Mouse (Mus musculus) brown adipose tissue, adult 24 weeks (tissue): ENCODE measurements at regions not wholly inside any gene's neighbourhood (a gene's known extent, or its start where the extent isn't known, plus 50 kb on each side); places are given as distances from the start of the nearest gene placed in this dataset.

Source experiments
- H3K27ac ChIP-seq: fragments of 200-500 bp; replicated peaks from 2 replicates; pipeline ENCODE4 v1.5.1; 2012; ENCODE audit warnings: low read depth, mild to moderate bottlenecking, low read length
- H3K4me1 ChIP-seq: fragments of 200-500 bp; 2 replicates; pipeline ENCODE4 v1.6.1; 2012; ENCODE audit warnings: low read length, mixed read lengths; ENCODE audit not compliant: control insufficient read depth, insufficient read depth, insufficient read length
- H3K4me3 ChIP-seq: fragments of 200-500 bp; 2 replicates; pipeline ENCODE4 v1.5.1; 2012; ENCODE audit warnings: low read depth, mild to moderate bottlenecking, low read length, moderate library complexity; ENCODE audit not compliant: insufficient read depth

- H3K27ac ChIP-seq = no peak overlapping the region
- H3K4me3 ChIP-seq = no peak overlapping the region
- no peaks in the 10 kb centered on the region for H3K4me1 ChIP-seq
Measured at GRCm38 (mm10) chr5:37980692-37981091, 57.9 kb upstream of the Stx18 start.

- no peaks in the 10 kb centered on the region for H3K4me1 ChIP-seq
- no peak overlapping the region for H3K27ac ChIP-seq
- no peak overlapping the region for H3K4me3 ChIP-seq
Measured at GRCm38 (mm10) chr5:37976943-37977434, 61.6 kb upstream of the Stx18 start.

DNA sequence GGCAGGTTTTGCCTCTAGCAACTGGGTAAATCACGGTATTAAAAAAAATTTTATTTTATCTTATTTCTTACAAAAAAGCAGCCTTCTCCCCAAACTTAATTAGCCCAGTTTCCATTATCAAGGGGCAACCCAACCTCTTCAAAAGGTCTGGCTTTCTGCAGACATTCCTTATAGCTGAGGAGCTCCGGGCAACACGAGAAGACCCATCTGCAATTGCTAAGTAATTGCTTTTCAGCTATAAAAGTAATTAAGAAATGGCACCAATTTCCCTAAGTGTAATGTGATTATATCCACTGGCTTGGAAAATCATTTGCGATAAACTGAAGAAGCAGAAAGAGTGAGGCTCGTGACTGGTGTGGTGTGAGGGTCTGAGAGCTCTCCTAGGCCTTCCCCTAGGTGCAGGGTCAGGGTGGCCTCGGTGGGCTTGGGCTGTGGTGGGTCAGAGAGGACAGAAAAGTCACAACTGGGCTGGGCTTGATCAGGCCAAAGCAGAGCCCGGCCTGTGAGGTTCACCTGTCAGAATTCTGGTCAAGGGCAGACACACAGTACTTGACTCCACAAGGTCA is 65.5 kb upstream of the Stx18 start:
- H3K27ac ChIP-seq = no peak overlapping the region
- H3K4me1 ChIP-seq = no peaks in the 10 kb centered on the region
- H3K4me3 ChIP-seq = no peak overlapping the region

GRCm38 (mm10) chr5:37971724-37972123 is 66.8 kb upstream of the Stx18 start:
- Histone ChIP-seq H3K4me1 (no peaks in the 10 kb centered on the region), H3K4me3 (peak overlapping the region; percentile 34; the same call in 1 of the 2 replicates), H3K27ac (no peak overlapping the region)

GRCm38 (mm10) chr5:37968596-37968995 is 69.9 kb upstream of the Stx18 start:
- Histone ChIP-seq H3K27ac (no peak overlapping the region), H3K4me3 (no peak overlapping the region), H3K4me1 (no peaks in the 10 kb centered on the region)

GRCm38 (mm10) chr5:37967914-37968375 is 70.6 kb upstream of the Stx18 start:
- H3K4me3 ChIP-seq = no peak overlapping the region
- no peak overlapping the region for H3K27ac ChIP-seq
- H3K4me1 ChIP-seq = no peaks in the 10 kb centered on the region

- no peak overlapping the region for H3K4me3 ChIP-seq
- H3K4me1 ChIP-seq = no peaks in the 10 kb centered on the region
- no peak overlapping the region for H3K27ac ChIP-seq
Measured at GRCm38 (mm10) chr5:37967106-37967913, 71.2 kb upstream of the Stx18 start.

DNA sequence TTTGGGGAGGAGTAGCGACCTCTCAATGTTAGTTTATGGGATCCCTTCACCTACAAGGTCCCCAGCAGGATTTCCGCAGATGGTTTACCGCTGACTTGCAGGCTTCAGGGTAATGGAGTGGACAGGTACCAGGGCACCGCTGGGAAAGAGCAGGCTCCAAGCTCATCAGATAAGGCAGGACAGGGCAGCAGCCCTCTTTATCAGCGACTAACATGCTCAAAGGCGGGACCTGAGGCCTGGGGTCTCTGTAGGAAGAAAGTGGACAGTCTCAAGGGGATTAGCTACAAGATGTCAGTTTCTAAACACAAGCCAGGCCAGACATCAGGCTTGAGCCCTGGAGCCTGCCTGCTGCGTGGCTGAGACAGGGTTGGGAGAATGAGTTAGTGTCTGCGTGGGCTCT is 74.9 kb upstream of the Stx18 start:
- no peak overlapping the region for H3K4me3 ChIP-seq
- no peak overlapping the region for H3K27ac ChIP-seq
- no peaks in the 10 kb centered on the region for H3K4me1 ChIP-seq

GRCm38 (mm10) chr5:37962513-37962912 is 76.0 kb upstream of the Stx18 start:
- Histone ChIP-seq H3K4me3 (no peak overlapping the region), H3K4me1 (no peaks in the 10 kb centered on the region), H3K27ac (no peak overlapping the region)

DNA sequence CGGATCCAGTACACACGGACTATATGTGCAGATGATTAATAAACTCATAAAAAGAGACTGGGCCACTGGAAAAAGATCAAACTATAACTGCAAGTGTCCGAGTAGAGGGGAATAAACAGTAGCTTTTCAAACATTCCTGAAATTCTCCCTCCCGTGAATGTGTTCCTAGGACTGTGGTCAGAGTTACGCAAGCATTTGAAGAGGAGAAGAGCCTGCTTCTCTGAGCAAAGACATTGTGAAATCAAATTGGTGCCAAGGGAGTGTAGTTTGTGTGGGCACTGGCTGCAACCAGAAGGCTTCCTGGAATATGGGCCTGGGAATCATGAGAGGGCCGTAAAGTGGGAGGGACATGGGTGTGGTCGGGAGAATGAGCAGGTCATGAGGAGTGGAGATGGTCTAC is 78.3 kb upstream of the Stx18 start:
- Histone ChIP-seq H3K27ac (no peak overlapping the region), H3K4me3 (no peak overlapping the region), H3K4me1 (no peaks in the 10 kb centered on the region)

GRCm38 (mm10) chr5:37952096-37952495 is 86.4 kb upstream of the Stx18 start:
- Histone ChIP-seq H3K4me3 (no peak overlapping the region), H3K27ac (no peak overlapping the region)

GRCm38 (mm10) chr5:37932760-37933122 is 105.8 kb upstream of the Stx18 start:
- no peaks in the 10 kb centered on the region; the same call in 1 of the 2 replicates for H3K4me1 ChIP-seq
- no peak overlapping the region for H3K27ac ChIP-seq
- no peak overlapping the region for H3K4me3 ChIP-seq

More at GRCm38 (mm10) chr5:37952096-37952495, 86.4 kb upstream of the Stx18 start:
- H3K4me1 ChIP-seq = no peaks in the 10 kb centered on the region

- Histone ChIP-seq H3K4me3 (no peak overlapping the region), H3K4me1 (no peaks in the 10 kb centered on the region; the same call in 1 of the 2 replicates), H3K27ac (0 out of 2 replicates have a peak overlapping the region, but pooled peaks have one; percentile 5)
Measured at GRCm38 (mm10) chr5:37932086-37932759, 106.3 kb upstream of the Stx18 start.

DNA sequence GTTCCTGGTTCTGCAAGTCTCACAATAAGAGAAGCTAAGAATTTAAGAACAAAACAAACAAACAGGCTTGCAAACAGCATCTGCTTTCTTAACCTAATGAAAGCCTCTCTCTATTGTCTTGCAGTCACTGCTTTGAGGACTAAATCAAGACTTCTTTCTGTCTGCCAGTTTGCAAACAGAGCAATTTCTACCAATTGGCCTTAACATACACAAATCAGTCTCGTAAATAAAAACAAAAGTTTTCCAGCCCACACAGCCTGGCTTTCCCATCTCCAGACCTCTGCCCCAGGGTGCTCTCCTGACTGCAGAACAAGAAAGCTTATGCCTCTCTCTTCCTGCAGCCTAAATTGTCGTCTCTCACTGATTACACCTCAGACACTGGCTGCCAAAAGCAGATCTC is 96.1 kb upstream of the Msx1 start:
- Histone ChIP-seq H3K4me1 (no peaks in the 10 kb centered on the region), H3K27ac (no peak overlapping the region), H3K4me3 (no peak overlapping the region)

- H3K27ac ChIP-seq = no peak overlapping the region
- no peak overlapping the region for H3K4me3 ChIP-seq
- no peaks in the 10 kb centered on the region for H3K4me1 ChIP-seq
Measured at GRCm38 (mm10) chr5:37919102-37919501, 94.7 kb upstream of the Msx1 start.
